Mouse (Mus musculus) lung, adult 2 months (tissue): Measurements from ENCODE around the gene Mmd2.

Experiments used
- CTCF ChIP-seq: fragments of 200-500 bp; IDR thresholded peaks from 2 replicates; pipeline ENCODE4 v1.5.1; 2011; ENCODE audit warnings: mild to moderate bottlenecking, low read length, control low read depth; ENCODE audit not compliant: insufficient read depth
- POLR2A ChIP-seq: fragments of 200-500 bp; IDR thresholded peaks from 2 replicates; pipeline ENCODE4 v1.6.1; 2011; ENCODE audit warnings: low read depth, mild to moderate bottlenecking, control low read depth, low read length, borderline replicate concordance; ENCODE audit errors: extremely low read depth

GRCm38 (mm10) chr5:142608259-142608988, at the start of gene Mmd2:
- no peak for TF ChIP-seq CTCF
- TF ChIP-seq POLR2A, result no peak
